Mouse (Mus musculus): ENCODE measurements at regions not wholly inside any gene's neighbourhood (a gene's known extent, or its start where the extent isn't known, plus 50 kb on each side); places are given as distances from the start of the nearest gene placed in this dataset.

GRCm38 (mm10) chr15:62130530-62130929, 1207.7 kb upstream of the A1bg start:
- TF ChIP-seq MAX (IDR thresholded peaks at IDR 0.05; ENCODE audit: low read length) = no peak
- TF ChIP-seq POLR2A (IDR thresholded peaks at IDR 0.05; ENCODE audit: low read depth, low read length) = no peak
- TF ChIP-seq KAT2A (IDR thresholded peaks at IDR 0.05; ENCODE audit: insufficient replicate concordance, low read length) = no peak
- TF ChIP-seq NELFE (IDR thresholded peaks at IDR 0.05; ENCODE audit: low read depth, low read length) = no peak
- TF ChIP-seq CTCF (conservative IDR thresholded peaks at IDR 0.05 in 1 of 2, IDR thresholded peaks at IDR 0.05 in 1 of 2; ENCODE audit: low read depth in 2 of 2, low read length in 2 of 2) = no peak
- TF ChIP-seq ETS1 (conservative IDR thresholded peaks at IDR 0.05; ENCODE audit: low read depth, low read length) = no peak
- no peak for TF ChIP-seq ELF1 (IDR thresholded peaks at IDR 0.05; ENCODE audit: low read depth, low read length)
- TF ChIP-seq MXI1 (IDR thresholded peaks at IDR 0.05; ENCODE audit: low read depth, low read length) = no peak
- TF ChIP-seq USF1 (IDR thresholded peaks at IDR 0.05; ENCODE audit: low read depth, low read length) = no peak
- no peak for TF ChIP-seq NRF1 (IDR thresholded peaks at IDR 0.05; ENCODE audit: low read depth, low read length)
